Mouse (Mus musculus) v-Abl transformed pro-B cells (cell line): ENCODE measurements at regions not wholly inside any gene's neighbourhood (a gene's known extent, or its start where the extent isn't known, plus 50 kb on each side); places are given as distances from the start of the nearest gene placed in this dataset.

Experiments used
- in situ Hi-C, 2 experiments: fragments of 400-800 bp; cut with MboI; formaldehyde crosslinking; loops; one replicate each; pipeline ENCODE4 v1.15.1; 2025; ENCODE audit not compliant: unreplicated experiment in 2 of 2

DNA sequence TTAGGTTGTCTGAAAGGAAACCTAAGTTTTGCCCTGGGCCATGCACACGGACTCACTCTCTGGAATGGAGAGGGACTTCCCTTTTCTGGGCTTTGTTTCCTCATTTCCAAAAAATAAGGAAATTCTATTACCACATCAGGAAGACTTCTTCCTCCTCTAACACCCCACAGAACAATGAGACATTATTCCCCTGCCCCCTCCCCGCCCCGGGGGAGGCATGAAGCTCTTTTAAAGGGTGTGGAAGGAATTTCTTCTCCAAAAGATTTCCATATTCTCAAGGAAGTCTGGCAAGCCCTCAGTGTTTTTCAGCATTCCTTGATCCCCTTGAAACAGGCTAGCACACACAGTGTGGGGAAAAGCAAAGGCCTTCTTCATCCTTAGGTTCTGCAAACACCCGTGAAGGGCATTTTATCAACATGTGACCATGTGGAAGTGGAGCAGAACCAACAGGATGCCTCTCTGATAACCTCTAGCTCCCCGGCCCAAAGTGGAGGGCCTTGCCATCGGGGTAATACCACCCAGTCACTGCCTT, 179.5 kb upstream of the Klf7 start:
- in situ Hi-C loops, result loop anchor here (5.0 to 10.0 kb wide), 4 partner anchors 177 to 347 kb away; partner anchors contain the start of gene Klf7 (in 1 of the 2)

DNA sequence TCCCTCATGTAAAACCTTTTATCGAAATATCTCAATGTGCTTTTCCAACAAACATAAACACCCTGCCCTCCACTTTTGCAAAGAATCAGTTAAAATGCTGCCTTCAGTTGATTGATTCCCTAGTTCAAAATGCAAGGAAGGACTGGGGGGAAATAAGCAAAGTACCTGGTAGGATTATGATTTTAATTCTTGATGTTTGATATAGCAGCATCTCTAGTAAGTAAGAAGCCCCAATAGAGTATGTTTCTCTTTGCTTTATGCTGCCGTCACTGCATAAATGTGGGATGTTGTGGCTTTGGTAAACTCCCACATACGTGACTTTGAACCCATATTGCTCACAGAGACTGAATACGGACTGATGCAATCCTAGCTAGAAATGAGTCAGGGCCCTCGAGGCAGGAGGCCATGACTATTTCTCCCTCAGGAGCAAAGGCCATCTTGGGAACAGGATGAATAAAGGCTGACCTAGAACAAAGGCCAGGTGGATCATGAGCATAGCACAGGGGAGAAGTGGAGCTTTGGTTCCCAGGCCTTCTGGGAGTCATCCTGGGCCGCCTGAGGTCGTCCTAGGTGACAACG, 179.0 kb upstream of the Klf7 start:
- in situ Hi-C loops, result loop anchor here (5.0 to 10.0 kb wide), 4 partner anchors 176 to 346 kb away; partner anchors contain the start of gene Klf7 (in 1 of the 2)

DNA sequence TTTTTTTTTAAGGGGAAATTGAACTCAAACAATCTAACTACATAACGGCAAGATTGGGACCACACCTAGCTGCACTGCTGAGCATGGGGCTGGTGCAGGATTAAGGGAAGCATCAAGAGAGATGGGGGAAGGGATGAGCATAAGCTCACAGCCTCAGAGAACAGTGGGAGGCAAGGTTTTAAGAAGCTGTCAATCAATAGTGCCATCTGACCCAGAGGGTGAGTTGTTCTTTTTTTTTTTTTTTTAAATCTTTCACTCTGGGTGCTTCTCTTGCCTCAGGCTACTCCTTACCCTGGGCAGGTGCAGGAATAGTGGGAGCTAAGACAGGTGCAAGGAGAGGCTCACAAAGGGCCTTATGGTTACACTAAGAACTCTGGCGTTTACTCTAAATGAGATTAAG, 176.9 kb upstream of the Klf7 start:
- in situ Hi-C loops, result no loop called here

DNA sequence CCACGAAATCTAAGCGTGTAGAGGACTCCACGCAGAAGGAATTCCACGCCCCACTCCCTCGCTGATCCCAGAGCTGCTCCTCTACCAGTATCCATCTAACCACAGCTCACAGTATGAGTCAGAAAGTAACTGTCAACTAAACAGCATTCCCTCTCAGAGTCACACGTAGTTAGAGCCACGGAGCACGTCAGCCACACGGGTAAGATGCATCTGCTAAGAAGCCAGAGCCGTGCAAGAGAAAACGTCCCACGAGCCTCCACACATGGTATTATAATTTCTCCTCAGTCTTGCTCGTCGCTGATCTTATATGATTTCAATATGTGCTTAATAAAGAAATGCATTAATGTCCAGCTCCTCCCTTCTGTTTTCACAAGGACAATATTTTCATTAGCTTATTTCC, 176.1 kb upstream of the Klf7 start:
- in situ Hi-C loops, result no loop called here

DNA sequence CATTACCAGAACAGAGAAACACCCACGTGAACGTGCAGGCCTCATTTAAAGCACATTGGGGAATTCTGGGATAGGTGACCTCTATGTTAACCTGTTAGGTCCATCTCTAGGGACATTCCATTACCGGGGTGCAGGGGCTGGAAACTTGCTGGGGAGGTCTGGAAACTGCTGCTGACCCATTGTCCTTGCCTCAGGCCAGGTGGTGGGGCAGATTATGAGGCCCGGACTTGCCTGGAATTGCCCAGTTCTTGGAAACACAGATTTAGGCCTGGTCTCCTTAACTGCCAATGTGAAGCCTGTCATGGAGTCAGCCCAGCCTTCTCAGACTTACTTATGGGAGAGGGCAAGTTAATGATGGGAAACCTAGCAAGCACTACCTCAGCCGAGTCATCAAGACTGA, 175.3 kb upstream of the Klf7 start:
- in situ Hi-C loops, result no loop called here

DNA sequence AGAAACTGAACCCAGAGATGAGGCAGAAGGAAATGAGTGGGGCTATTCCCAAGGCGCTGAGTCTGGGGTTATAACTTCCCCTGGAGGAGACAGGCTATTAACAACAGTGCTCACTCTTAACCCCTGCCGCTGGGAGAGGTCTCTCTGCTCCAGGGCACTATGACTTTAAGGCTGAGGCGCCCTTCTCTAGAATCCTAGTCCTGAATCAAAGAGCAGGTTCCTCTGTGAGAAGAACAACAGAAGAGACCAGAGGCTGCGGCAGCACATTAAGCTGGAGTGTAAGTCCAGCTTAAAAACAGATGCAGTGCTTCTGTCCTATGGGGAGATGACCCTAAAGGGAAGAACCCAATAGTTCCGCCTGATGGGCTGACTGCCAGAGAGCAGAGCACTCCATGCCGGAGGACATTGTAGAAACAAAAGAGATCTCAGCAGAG, 173.4 kb upstream of the Klf7 start:
- in situ Hi-C loops, result no loop called here

DNA sequence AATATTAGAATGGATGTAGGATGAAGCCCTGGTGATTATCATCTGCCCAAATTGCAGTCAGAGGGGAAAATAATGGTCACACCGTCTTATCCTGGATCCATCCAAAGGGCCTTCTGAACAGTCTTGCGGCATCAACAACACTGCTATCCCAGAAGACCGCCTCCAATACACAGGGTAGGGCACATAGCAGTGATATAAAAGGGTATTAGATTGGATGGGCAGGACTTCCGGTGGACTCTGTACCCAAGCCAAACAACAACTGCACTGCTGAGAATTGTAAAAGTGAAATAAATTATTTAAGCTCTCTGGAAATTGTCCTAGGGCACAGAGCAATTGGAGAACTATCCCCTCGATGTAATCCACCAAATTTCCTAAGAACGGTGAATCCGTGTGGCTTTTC, 173.0 kb upstream of the Klf7 start:
- in situ Hi-C loops, result no loop called here

DNA sequence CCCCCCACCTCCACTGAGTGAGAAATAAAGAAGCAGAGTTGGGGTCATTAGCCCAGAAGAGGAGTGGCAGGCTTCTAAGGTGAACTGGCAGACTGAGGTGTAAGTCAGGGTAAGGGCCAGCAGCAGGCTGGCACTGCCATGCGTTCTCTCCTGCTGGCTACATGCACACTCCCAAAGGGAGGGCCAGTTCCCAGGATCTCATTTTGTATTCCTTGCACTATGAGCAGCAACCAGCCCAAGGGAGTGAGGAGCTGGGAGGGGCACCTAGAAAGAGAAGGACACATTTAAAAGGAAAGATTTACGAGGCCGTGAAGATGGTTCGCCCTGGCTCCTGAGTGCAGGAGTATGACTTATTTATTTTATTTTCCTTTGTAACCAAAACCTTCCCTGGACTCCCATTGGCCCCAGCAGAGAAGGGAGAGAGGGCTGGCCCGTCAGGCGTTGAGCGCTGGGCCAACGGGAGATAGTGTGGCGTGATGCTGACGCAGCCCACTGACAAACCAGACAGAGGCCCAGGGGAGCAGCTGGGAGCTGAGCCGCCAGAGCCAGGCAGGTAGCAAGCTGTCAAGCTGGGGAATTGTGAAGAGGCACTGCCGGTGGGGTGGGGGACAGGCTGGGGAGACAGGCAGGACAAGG, 166.8 kb upstream of the Klf7 start:
- in situ Hi-C loops, result no loop called here

DNA sequence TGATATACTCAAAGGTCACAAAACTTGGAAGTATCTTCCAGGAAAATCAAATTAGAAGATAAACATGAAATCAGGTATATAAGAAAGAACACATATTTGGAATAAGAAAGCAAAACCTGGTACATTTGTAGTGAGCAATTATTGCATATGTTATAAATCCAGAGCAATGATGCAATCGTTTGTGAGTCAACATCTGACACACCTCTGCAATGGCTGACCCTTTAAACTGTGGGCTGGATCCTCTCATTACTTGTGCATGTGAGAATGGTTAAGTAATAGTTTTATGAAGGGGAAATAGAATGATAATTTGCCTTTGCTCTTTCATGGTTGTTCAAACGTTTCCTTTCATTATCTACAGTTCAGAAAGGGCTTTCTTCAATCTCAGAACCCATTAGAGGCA, 165.0 kb upstream of the Klf7 start:
- in situ Hi-C loops, result no loop called here

DNA sequence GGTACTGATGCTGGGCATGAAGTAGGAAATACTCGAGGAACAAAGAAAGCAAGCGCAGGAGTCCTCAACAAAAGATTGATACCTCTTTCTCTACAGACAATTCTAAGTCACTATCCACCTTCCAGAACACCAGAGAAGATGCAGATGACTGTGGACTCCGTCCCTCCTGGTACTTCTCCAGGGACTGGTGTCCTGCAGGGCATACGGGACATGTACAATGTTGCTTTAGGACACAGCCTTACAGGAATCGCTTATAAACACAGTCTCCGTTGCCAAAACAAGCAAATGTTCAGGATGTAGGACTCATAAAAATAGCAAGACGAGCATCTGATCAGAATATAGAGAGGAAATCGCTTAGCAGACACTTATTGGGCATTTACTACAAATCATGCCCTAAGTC, 162.6 kb upstream of the Klf7 start:
- in situ Hi-C loops, result no loop called here

DNA sequence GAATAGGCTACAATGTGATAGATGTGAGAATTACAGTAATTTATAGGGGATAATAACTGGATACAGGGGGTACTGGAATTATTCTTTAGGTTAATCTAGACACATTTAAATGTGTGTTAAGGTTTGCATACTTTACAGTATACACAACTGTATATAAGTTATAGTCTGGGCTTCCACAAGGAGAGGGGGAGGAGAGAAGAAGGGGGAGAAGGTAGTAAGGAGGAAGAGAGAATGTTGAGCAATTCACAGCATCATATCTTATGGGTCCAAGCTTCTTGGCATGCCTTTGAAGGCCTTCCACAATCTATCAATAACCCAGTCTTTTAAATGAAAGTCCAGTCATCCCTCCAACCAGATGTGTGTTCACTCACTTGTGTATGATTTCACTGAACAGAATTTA, 153.8 kb upstream of the Klf7 start:
- in situ Hi-C loops, result no loop called here

DNA sequence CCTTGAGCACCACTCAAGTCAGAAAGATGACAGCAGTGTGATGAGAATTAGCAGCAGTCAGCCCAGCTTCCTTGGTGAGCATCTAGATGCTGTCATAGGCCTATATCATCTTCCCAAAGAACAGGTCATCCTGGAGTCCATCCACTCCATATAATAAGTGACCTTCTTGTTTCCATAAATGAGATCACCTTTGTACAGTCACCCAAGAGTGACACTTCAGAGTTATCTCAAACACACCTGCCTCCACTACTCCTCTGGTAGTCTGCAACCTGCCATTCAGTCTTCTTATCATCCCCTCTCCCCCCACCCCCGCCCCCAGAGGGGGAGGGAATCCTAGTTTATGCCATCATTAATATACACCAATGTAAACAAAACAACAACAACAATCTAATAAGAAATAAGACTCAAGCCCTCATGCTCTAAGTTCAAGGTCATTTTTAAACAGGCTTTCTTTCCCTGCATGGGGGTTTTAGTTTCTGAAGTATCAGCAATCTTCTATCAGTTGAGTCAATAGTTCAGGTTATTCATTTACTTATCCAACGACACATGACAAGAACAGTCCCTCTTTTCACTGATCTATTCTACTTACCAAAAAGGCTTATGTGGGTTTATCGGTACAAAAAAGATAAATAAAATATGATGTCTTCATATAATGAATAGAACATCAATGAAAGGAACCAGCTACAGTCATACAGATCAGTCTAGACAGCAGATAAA, 153.2 kb upstream of the Klf7 start:
- in situ Hi-C loops, result no loop called here

DNA sequence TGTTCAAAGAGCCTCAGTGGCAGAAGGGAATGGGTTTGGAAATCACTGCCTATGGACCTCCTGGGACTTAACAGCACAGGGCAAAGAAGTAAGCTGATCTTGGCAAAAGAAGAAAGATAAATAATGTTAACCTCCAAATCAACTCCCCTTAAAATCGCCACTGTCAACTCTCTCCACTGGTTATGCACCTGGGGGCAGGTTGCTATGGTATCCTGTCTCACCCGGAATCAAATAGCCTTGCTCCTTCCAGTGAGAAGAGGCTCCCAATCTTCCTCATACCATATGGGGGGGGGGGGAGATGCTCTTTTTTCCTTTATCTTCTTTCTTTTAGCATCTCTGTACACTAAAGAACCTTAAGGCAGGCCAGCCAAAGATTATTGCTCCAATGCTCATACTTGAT, 135.2 kb upstream of the Klf7 start:
- in situ Hi-C loops, result no loop called here

DNA sequence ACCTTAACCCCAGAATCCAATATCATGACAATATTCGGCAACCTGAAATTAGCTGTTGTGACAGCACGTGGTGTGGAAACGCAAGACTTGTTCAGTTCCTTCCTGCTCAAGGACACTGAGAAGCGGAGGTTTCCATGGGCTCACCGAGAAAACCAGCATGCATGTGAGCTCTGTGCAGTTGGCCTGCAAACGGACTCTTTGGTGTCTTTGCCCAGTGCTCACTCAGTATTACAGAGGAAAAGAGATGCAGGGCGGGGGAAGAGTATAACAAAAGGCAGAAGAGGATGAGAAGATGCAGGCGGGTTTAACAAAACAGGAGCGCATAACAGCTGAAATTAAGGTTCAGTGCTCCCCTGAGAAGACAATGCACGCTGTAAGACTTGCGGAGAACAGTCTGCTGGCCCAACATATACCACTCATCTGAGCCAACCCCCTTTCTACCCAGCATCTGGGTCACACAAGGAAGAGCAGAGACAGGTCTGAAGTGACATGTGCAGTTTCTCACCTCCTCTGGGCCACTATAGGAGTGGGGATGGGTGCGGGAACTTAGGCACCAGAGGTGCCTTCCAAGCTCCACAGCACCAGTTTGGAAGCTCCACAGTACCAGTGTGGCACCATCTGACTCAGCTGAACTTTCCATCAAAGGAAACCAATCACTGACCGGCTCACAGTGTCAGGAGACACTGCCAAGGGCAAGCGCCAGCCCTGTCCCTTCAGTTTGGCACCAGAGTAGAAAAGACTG, 133.6 kb upstream of the Klf7 start:
- in situ Hi-C loops, result no loop called here

DNA sequence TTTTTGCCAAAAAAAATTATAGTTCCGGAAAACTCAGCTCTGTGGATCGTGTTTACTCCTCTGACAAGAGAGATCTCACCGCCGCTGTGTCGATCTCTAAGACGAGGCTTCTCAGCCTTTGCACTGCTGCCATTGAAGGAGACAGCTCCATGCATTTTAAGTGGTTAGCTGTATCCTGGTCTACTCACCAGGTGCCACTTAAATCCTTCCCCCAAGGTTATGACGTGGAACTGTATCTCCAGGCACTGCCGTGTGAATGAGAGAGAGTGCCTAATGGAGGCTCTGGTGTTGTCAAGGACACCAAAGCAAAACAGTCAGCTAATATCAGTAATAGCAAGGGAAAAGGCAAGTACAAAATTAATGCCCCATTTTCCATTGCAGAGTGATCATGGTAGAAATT, 132.6 kb upstream of the Klf7 start:
- in situ Hi-C loops, result no loop called here

DNA sequence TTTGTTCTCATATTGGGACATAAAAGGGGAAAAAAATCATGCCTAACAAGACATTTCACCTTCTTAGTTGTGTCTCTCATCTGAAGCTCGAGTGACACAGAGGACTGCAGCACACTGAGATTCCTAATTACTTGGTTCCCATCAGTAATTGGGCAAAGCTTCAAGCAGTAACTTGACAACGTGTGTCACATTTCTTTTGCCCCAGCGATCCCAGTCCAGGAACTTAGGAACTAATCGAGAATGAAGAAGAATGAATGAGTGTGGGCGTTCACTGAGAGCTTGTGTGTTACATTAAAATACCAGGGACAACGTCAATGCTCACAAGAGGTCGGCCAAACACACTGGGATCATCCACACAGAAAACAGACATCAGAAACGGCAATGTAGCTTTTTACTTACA, 131.9 kb upstream of the Klf7 start:
- in situ Hi-C loops, result no loop called here

DNA sequence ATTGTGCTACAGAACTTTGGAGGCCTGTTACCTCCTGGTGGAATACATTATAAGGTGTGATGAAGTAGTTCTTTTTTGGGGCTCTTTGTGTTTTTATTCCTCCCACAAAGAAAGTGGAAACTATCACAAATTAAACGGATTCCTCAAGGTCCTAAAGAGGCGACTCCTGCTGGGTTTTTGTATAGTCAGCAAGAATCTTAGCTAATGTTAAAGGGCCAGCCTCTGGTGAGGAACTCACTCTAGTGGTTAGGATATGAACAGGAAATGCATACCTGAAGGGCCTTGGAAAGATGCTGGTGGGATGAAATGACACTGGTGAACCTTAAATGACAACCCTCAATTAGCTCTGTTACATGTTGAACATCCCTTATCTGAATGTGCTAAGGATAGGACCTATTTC, 120.3 kb upstream of the Klf7 start:
- in situ Hi-C loops, result no loop called here

DNA sequence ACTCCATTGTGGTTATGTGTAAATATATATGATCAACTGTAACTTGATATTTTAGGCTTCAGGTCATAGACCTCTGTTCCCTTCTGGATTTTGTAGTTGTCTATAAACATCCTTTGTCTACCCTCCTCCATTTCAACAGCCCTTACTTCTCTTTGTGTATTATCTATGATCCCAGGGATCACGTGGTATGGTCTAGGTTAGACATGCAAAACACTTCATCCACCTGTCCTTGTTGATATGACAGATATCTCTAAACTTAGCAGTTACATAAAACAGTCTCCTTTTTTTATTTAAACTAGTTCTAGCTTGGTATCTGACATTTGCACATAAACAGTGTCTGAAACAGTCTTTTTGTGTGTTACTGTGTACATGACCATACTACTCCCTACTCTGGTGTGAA, 107.6 kb upstream of the Klf7 start:
- in situ Hi-C loops, result no loop called here

DNA sequence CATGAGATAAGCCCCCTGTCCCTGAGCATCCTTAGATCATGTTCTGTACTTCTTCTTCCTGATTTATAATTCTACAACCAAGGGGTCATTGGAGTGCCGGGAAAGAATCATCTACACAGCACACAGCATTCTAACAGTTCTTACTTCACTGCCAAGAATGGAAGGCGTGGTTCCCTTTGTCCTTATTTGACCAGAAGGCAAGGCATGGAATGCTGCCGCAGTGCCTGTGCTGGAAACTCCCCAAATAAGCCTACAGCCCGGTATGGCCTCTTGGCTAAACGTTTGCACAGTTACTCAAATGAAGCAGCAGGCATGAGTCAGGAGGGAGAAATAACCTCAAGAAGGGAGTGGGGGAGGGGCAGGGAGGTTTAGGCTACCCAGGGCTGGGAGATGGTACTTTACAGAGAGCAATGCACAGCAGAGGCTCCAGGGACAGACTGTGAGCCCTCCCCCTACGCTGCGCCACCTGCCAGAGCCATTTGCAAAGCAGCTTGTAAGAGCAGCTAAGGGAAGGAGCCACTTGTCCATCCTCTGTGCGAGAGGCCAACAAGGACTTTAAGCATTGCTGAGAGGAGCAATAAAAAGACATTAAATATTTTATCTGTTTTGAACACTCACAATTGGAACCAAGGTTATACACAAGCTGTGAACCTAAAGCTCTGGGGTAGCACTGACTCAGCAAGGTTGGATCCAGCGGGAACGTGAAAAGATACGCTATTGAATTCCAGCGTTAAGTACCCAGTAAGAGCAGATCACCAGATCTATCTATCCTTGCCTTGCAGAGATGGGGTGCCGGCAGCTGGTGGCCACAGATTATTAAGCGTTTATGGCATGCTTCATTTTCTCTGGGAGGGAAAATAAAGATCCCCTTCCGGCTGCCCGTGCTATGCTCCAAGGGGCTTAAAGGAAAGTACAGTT, 104.2 kb upstream of the Klf7 start:
- in situ Hi-C loops, result no loop called here
